Mouse (Mus musculus) heart, embryonic 11.5 days (tissue): Measurements from ENCODE around the gene Boll. TPM values are rescaled to one million over a fixed set of nuclear protein-coding genes. Genes with fewer than 3 reads are reported as not detected.

Source experiments
- ATAC-seq: fragments of 200-750 bp; cut with Nextera tagmentation; replicated peaks from 2 replicates; pipeline ENCODE4 v1.8.0; 2017; ENCODE audit warnings: moderate library complexity; ENCODE audit not compliant: insufficient number of reproducible peaks, low FRiP score, low TSS enrichment
- H3K27ac ChIP-seq: fragments of 300-500 bp; sonication (generic); 2 replicates; pipeline ENCODE4 v1.5.1; 2014; ENCODE audit warnings: mild to moderate bottlenecking, low read depth, low read length
- H3K27me3 ChIP-seq: fragments of 300-500 bp; sonication (generic); 2 replicates; pipeline ENCODE4 v1.6.1; 2014; ENCODE audit warnings: mild to moderate bottlenecking, low read length, mixed read lengths; ENCODE audit not compliant: control insufficient read depth, insufficient read depth
- H3K36me3 ChIP-seq: fragments of 300-500 bp; sonication (generic); 2 replicates; pipeline ENCODE4 v1.6.1; 2014; ENCODE audit warnings: mild to moderate bottlenecking, low read length, moderate library complexity, mixed read lengths; ENCODE audit not compliant: control insufficient read depth, insufficient read depth
- H3K4me1 ChIP-seq: fragments of 300-500 bp; sonication (generic); 2 replicates; pipeline ENCODE4 v1.6.1; 2014; ENCODE audit warnings: low read length; ENCODE audit not compliant: control insufficient read depth, insufficient read depth
- H3K4me2 ChIP-seq: fragments of 300-500 bp; sonication (generic); 2 replicates; pipeline ENCODE4 v1.6.1; 2014; ENCODE audit warnings: mild to moderate bottlenecking, moderate library complexity
- H3K4me3 ChIP-seq: fragments of 300-500 bp; sonication (generic); 2 replicates; pipeline ENCODE4 v1.5.1; 2014; ENCODE audit warnings: low read depth, low read length
- H3K9ac ChIP-seq: fragments of 300-500 bp; sonication (generic); 2 replicates; pipeline ENCODE4 v1.6.1; 2014; ENCODE audit warnings: mild to moderate bottlenecking, low read depth, low read length, moderate library complexity
- H3K9me3 ChIP-seq: fragments of 300-500 bp; sonication (generic); replicated peaks from 2 replicates; pipeline ENCODE4 v1.6.1; 2016; ENCODE audit warnings: low read length; ENCODE audit not compliant: control insufficient read depth
- WGBS: fragments of 180-500 bp; shearing (Covaris S2); extraction: QIAGEN DNeasy Blood & Tissue Kit; methylation state at CpG from one replicate; pipeline ENCODE4 v1.1.7; 2014; ENCODE audit not compliant: insufficient replicate concordance; 5-methylcytosine and 5-hydroxymethylcytosine counted together
- polyA plus RNA-seq: library from polyadenylated mRNA; unstranded; fragments of >200 nt; fragmentation: Nextera tagmentation; extraction: Ambion mirVana; gene quantifications from 2 replicates; pipeline ENCODE4 v1.2.1, GENCODE M21; 2014

The Boll gene
- polyA plus RNA-seq, 1 experiment from 2014 or later: 0.33 TPM

DNA sequence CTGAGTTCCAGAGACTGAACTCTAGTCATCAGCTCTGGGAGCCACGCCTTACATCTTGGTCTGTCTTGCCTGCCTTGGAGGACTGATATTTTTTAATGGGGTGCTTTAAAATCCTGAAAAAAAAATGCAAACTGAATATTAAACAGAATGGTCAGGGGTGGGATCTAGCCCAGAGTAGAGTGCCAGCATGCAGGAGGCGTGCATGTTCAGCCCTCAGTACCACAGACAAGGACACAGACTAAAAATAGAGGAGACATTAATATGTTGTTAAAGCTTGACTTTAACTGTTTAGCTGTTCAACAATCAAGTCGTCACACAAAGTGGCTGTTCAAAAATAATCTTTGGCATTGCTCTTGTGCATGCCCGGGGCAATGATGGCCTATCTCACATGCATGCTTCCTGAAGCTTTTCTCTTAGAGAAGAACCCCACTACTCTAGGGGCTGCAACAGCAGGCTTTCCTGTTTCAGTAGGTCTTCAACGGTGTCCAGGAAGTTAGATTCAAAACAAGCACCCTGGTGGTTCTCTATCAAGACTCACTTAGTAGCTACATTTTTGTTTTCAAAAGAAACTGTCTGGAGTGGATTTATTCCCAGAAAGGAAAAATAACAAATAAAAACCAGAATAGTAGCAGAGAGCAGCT lies 154.6 kb downstream of the Boll start:
- no peak overlapping the region for H3K9ac ChIP-seq
- peaks cover 5% of the 10 kb centered on the region for H3K4me1 ChIP-seq
- WGBS: 45% methylated on average over 5 of the region's 5 CpGs
- H3K4me2 ChIP-seq: no peak overlapping the region
- H3K9me3 ChIP-seq: no peaks in the 10 kb centered on the region
- H3K4me3 ChIP-seq: no peak overlapping the region
- no peaks in the 10 kb centered on the region for H3K27me3 ChIP-seq
- 0 out of 2 replicates have a peak overlapping the region, but pooled peaks have one; percentile 18 for H3K27ac ChIP-seq
- ATAC-seq: no peak
- no peaks in the 10 kb centered on the region for H3K36me3 ChIP-seq

DNA sequence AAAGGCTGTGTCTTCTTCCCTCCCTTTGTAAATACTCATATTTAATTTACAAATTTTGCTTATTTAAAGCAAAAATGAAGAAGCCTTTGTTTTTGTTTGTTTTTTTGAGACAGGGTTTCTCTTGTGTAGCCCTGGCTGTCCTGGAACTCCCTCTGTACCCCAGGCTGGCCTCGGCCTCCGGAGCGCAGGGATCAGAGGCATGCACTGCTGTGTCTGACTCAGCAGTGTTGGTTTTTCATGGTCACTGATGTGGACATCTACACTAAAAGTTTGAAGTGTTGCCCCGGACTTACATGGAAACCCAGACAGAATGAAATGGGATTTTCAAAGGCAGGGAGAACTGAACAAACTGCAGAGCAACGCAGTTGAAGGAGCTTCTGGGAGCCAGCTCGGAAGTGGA lies 155.7 kb downstream of the Boll start:
- no peak overlapping the region for H3K27ac ChIP-seq
- H3K4me2 ChIP-seq: no peak overlapping the region
- H3K36me3 ChIP-seq: no peaks in the 10 kb centered on the region
- H3K9me3 ChIP-seq: no peaks in the 10 kb centered on the region
- H3K9ac ChIP-seq: no peak overlapping the region
- H3K4me3 ChIP-seq: no peak overlapping the region
- no peak for ATAC-seq
- peaks cover 5% of the 10 kb centered on the region for H3K4me1 ChIP-seq
- H3K27me3 ChIP-seq: no peaks in the 10 kb centered on the region
- 91% methylated on average over 6 of the region's 6 CpGs for WGBS

- WGBS: 66% methylated on average over 5 of the region's 5 CpGs
- Histone ChIP-seq H3K4me3 (no peak overlapping the region), H3K4me2 (no peak overlapping the region), H3K36me3 (no peaks in the 10 kb centered on the region), H3K9me3 (no peaks in the 10 kb centered on the region), H3K27me3 (no peaks in the 10 kb centered on the region), H3K9ac (no peak overlapping the region), H3K4me1 (peaks cover 11% of the 10 kb centered on the region), H3K27ac (no peak overlapping the region)
- no peak for ATAC-seq
These were observed 157.4 kb downstream of the Boll start for GRCm38 (mm10) chr1:55205808-55206327.

- WGBS: 61% methylated on average over 18 of the region's 18 CpGs
- Histone ChIP-seq H3K9me3 (no peaks in the 10 kb centered on the region), H3K4me3 (no peak overlapping the region), H3K36me3 (no peaks in the 10 kb centered on the region), H3K4me2 (no peak overlapping the region), H3K9ac (peak overlapping the region; percentile 43), H3K4me1 (0 out of 2 replicates have a peak, but pooled peaks cover 6% of the 10 kb centered on the region), H3K27ac (peak overlapping the region; percentile 70), H3K27me3 (no peaks in the 10 kb centered on the region)
- no peak for ATAC-seq
These were observed 161.2 kb downstream of the Boll start for GRCm38 (mm10) chr1:55201850-55202752.

DNA sequence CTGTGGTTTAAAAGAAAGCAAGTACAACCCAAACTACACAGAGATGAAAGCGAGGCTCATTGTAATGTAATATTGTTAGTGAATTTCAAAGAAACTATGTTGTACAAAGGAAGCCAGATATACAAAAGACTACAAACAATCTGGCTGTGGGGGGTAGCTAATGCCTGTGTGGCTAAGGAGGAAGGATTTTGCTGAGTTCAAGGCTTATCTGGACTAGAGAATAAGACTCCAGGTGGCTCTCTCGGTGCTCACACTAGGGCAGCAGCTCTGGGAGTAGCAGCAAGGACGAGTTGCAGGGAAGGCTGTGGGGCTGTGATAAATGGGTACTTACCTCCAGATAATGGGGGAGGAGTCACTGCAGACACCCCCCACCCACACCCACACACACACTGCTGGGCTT lies 164.6 kb downstream of the Boll start:
- 0 out of 2 replicates have a peak, but pooled peaks have one; percentile 16 for ATAC-seq
- H3K4me2 ChIP-seq: no peak overlapping the region
- H3K4me1 ChIP-seq: 0 out of 2 replicates have a peak, but pooled peaks cover 6% of the 10 kb centered on the region
- H3K36me3 ChIP-seq: no peaks in the 10 kb centered on the region
- 33% methylated on average over 3 of the region's 3 CpGs for WGBS
- no peak overlapping the region for H3K9ac ChIP-seq
- H3K9me3 ChIP-seq: no peaks in the 10 kb centered on the region
- no peaks in the 10 kb centered on the region for H3K27me3 ChIP-seq
- H3K4me3 ChIP-seq: no peak overlapping the region
- H3K27ac ChIP-seq: no peak overlapping the region

Other genes starting within 250 kb of the Boll start
- gene Mob4, start 232.2 kb downstream of the Boll start, polyA plus RNA-seq: 119 and 120 TPM in 2 replicates
- 4.8 and 6.3 TPM in 2 replicates for gene Rftn2, start 136.7 kb downstream of the Boll start, polyA plus RNA-seq
- gene Mars2, start 126.3 kb downstream of the Boll start, polyA plus RNA-seq: 3.9 and 4.0 TPM in 2 replicates
- gene Plcl1, start 42.5 kb upstream of the Boll start, polyA plus RNA-seq: 0.70 and 1.1 TPM in 2 replicates